Mouse (Mus musculus) hindbrain, postnatal 0 days (tissue): ENCODE measurements around the gene Srsf3. TPM values are rescaled to one million over a fixed set of nuclear protein-coding genes. Genes with fewer than 3 reads are reported as not detected.

Experiments
- ATAC-seq: fragments of 200-750 bp; cut with Nextera tagmentation; 2 replicates; pipeline ENCODE4 v1.8.0; 2017; ENCODE audit warnings: mild to moderate bottlenecking, moderate TSS enrichment, moderate library complexity
- DNase-seq: peaks from one replicate; pipeline ENCODE4 v3.0.0-alpha.2; 2015; ENCODE audit warnings: low spot score
- H3K27ac ChIP-seq: fragments of 300-500 bp; sonication (generic); 2 replicates; pipeline ENCODE4 v1.5.1; 2014; ENCODE audit warnings: mild to moderate bottlenecking
- H3K27me3 ChIP-seq: fragments of 300-500 bp; sonication (generic); 2 replicates; pipeline ENCODE4 v1.6.1; 2014; ENCODE audit warnings: low read length, mixed read lengths; ENCODE audit not compliant: insufficient read depth
- H3K36me3 ChIP-seq: fragments of 300-500 bp; sonication (generic); 2 replicates; pipeline ENCODE4 v1.6.1; 2014; ENCODE audit warnings: low read length, mixed read lengths; ENCODE audit not compliant: insufficient read depth
- H3K4me1 ChIP-seq: fragments of 300-500 bp; sonication (generic); 2 replicates; pipeline ENCODE4 v1.6.1; 2014; ENCODE audit warnings: antibody characterized with exemption, low read length, mixed read lengths; ENCODE audit not compliant: insufficient read depth
- H3K4me2 ChIP-seq: fragments of 300-500 bp; sonication (generic); 2 replicates; pipeline ENCODE4 v1.6.1; 2014; ENCODE audit warnings: low read depth, mild to moderate bottlenecking, low read length, moderate library complexity, mixed read lengths
- H3K4me3 ChIP-seq: fragments of 300-500 bp; sonication (generic); 2 replicates; pipeline ENCODE4 v1.5.1; 2014; ENCODE audit warnings: low read length
- H3K9ac ChIP-seq: fragments of 300-500 bp; sonication (generic); replicated peaks from 2 replicates; pipeline ENCODE4 v1.6.1; 2014; ENCODE audit warnings: mild to moderate bottlenecking, low read length, moderate library complexity, mixed read lengths
- H3K9me3 ChIP-seq: fragments of 300-500 bp; sonication (generic); 2 replicates; pipeline ENCODE4 v1.6.1; 2016; ENCODE audit warnings: low read length, mixed read lengths
- CTCF ChIP-seq: IDR thresholded peaks from 2 replicates; pipeline ENCODE4 v1.5.1; 2016; ENCODE audit warnings: antibody characterized with exemption, control low read depth, low read depth
- WGBS: fragments of 180-500 bp; shearing (Covaris S2); extraction: QIAGEN DNeasy Blood & Tissue Kit; methylation state at CpG from one replicate; pipeline ENCODE4 v1.1.7; 2014; 5-methylcytosine and 5-hydroxymethylcytosine counted together
- polyA plus RNA-seq: library from polyadenylated mRNA; unstranded; fragments of >200 nt; fragmentation: Nextera tagmentation; extraction: Ambion mirVana; gene quantifications from 2 replicates; pipeline ENCODE4 v1.2.1, GENCODE M21; 2015
- total RNA-seq: library from RNA; depleted of rRNA; stranded (reverse); fragments of >200 nt; gene quantifications from 2 replicates; pipeline ENCODE4 v1.2.3, GENCODE M21; 2014

The Srsf3 gene
- total and polyA plus RNA-seq, 2 experiments from 2014 or later: 139 to 298 TPM

- Histone ChIP-seq H3K27me3 (no peaks in the 10 kb centered on the region), H3K9me3 (no peaks in the 10 kb centered on the region), H3K36me3 (peaks cover under 1% of the 10 kb centered on the region; the same call in 1 of the 2 replicates), H3K9ac (no peak overlapping the region), H3K4me2 (no peak overlapping the region), H3K4me3 (no peak overlapping the region), H3K27ac (no peak overlapping the region), H3K4me1 (peaks cover 5% of the 10 kb centered on the region; the same call in 1 of the 2 replicates)
- WGBS: 95% methylated on average over 3 of the region's 3 CpGs
- ATAC-seq (no peak), DNase-seq (no peak)
- no peak for TF ChIP-seq CTCF
Observed at GRCm38 (mm10) chr17:29005002-29005401, 27.4 kb upstream of the Srsf3 start.

- H3K27ac ChIP-seq: peak overlapping the region; percentile 90
- TF ChIP-seq CTCF: no peak
- ATAC-seq: no peak
- no peaks in the 10 kb centered on the region for H3K27me3 ChIP-seq
- H3K4me3 ChIP-seq: peak overlapping the region; percentile 98
- peak overlapping the region; percentile 95 for H3K9ac ChIP-seq
- peak overlapping the region; percentile 91 for H3K4me2 ChIP-seq
- 4% methylated on average over 7 of the region's 7 CpGs for WGBS
- H3K36me3 ChIP-seq: no peaks in the 10 kb centered on the region
- H3K4me1 ChIP-seq: peaks cover 5% of the 10 kb centered on the region; the same call in 1 of the 2 replicates
- no peaks in the 10 kb centered on the region for H3K9me3 ChIP-seq
- DNase-seq: no peak
Observed at GRCm38 (mm10) chr17:29006812-29007211, 25.6 kb upstream of the Srsf3 start.

DNA sequence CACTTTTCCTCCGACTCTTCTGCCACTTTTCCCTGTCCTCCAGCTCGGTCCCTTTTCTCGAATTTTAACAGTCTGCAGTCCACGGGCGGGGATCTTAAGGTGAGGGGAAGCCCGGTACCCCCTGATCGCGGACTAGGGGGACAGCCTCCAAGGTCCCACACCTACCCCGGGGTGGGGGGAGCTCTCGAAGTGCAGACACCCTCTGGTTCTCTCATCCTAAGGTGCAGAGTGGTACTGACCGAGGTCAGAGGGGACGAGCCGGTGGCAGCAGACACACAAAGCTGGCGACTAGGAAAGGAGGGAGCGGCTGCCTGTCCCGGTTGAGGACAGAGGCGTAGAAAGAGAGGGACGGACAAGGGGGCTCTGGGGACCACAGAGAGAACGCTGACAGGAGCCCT lies 25.2 kb upstream of the Srsf3 start:
- H3K4me2 ChIP-seq: peak overlapping the region; percentile 91
- DNase-seq: peak; percentile 8
- H3K9me3 ChIP-seq: no peaks in the 10 kb centered on the region
- ATAC-seq: no peak
- 1% methylated on average over 19 of the region's 19 CpGs for WGBS
- no peaks in the 10 kb centered on the region for H3K36me3 ChIP-seq
- peaks cover 5% of the 10 kb centered on the region; the same call in 1 of the 2 replicates for H3K4me1 ChIP-seq
- H3K27ac ChIP-seq: peak overlapping the region; percentile 90
- no peak for TF ChIP-seq CTCF
- H3K9ac ChIP-seq: peak overlapping the region; percentile 95
- H3K27me3 ChIP-seq: no peaks in the 10 kb centered on the region
- peak overlapping the region; percentile 98 for H3K4me3 ChIP-seq

GRCm38 (mm10) chr17:29007641-29008325 lies 24.6 kb upstream of the Srsf3 start, which contains the start of gene Stk38:
Gene Stk38 (minus strand): TSS chr17:29007995.
- Histone ChIP-seq H3K27ac (peak within 1 kb of the TSS; percentile 90), H3K27me3 (no peaks in the 10 kb centered on the region), H3K9ac (peak within 1 kb of the TSS; percentile 95), H3K4me1 (peaks cover 5% of the 10 kb centered on the region; the same call in 1 of the 2 replicates), H3K36me3 (no peaks in the 10 kb centered on the region), H3K9me3 (no peaks in the 10 kb centered on the region), H3K4me2 (peak within 1 kb of the TSS; percentile 91), H3K4me3 (peak within 1 kb of the TSS; percentile 98)
- peak; percentile 92 for ATAC-seq
- no peak for TF ChIP-seq CTCF
- peak; percentile 90 for DNase-seq
- 3% methylated on average over 57 of the region's 65 CpGs for WGBS

GRCm38 (mm10) chr17:29008326-29008650 lies 24.1 kb upstream of the Srsf3 start:
- 12% methylated on average over 8 of the region's 8 CpGs for WGBS
- no peak for TF ChIP-seq CTCF
- Histone ChIP-seq H3K36me3 (no peaks in the 10 kb centered on the region), H3K27ac (peak overlapping the region; percentile 90), H3K27me3 (no peaks in the 10 kb centered on the region), H3K4me3 (peak overlapping the region; percentile 98), H3K9ac (peak overlapping the region; percentile 95; the same call in 1 of the 2 replicates), H3K9me3 (no peaks in the 10 kb centered on the region), H3K4me2 (peak overlapping the region; percentile 91), H3K4me1 (peaks cover 5% of the 10 kb centered on the region; the same call in 1 of the 2 replicates)
- ATAC-seq (no peak), DNase-seq (no peak)

GRCm38 (mm10) chr17:29009181-29009580 lies 23.2 kb upstream of the Srsf3 start:
- no peak overlapping the region for H3K4me2 ChIP-seq
- no peak for ATAC-seq
- 89% methylated on average over 4 of the region's 4 CpGs for WGBS
- no peaks in the 10 kb centered on the region for H3K9me3 ChIP-seq
- no peak overlapping the region for H3K4me3 ChIP-seq
- H3K9ac ChIP-seq: no peak overlapping the region
- TF ChIP-seq CTCF: no peak
- H3K27me3 ChIP-seq: no peaks in the 10 kb centered on the region
- no peak for DNase-seq
- H3K27ac ChIP-seq: no peak overlapping the region
- H3K4me1 ChIP-seq: peaks cover 5% of the 10 kb centered on the region; the same call in 1 of the 2 replicates
- H3K36me3 ChIP-seq: no peaks in the 10 kb centered on the region

- Histone ChIP-seq H3K9me3 (no peaks in the 10 kb centered on the region), H3K4me3 (no peak overlapping the region), H3K4me1 (no peaks in the 10 kb centered on the region), H3K36me3 (no peaks in the 10 kb centered on the region), H3K27me3 (no peaks in the 10 kb centered on the region), H3K9ac (no peak overlapping the region), H3K27ac (no peak overlapping the region), H3K4me2 (no peak overlapping the region)
- TF ChIP-seq CTCF: no peak
- no peak for DNase-seq
- no peak for ATAC-seq
Observed at GRCm38 (mm10) chr17:29014235-29014634, 18.2 kb upstream of the Srsf3 start.
